Mouse (Mus musculus): ENCODE measurements at regions not wholly inside any gene's neighbourhood (a gene's known extent, or its start where the extent isn't known, plus 50 kb on each side); places are given as distances from the start of the nearest gene placed in this dataset.
A peak's percentile ranks its signal among the peaks of the same experiment; 100 is the strongest.
"Not testable (repeated sequence)": the region's sequence is repeated elsewhere in the genome, so short reads cannot be mapped to it uniquely, and the experiment has no call there.

DNA sequence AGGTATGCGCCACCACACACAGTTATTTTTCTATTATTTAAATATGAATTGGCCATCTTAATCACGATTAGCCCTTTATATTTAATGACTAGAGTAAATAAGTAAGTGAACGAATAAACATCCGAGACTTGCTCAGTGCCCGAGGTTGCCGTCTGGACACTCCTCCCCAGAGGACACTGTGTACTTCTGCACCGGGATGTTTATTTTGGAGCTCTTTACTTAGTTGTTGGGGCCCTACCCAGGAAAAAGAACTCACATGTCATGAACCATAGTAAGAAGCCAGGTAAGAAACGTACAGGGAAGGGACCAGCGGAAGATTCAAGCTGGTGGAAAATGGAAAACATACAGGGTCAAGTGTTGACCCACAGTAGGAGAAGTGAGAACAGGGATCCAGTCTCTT lies 89.0 kb downstream of the Akr1d1 start:
- DNase-seq: peak in 1 of 2 experiments; percentile 52

DNA sequence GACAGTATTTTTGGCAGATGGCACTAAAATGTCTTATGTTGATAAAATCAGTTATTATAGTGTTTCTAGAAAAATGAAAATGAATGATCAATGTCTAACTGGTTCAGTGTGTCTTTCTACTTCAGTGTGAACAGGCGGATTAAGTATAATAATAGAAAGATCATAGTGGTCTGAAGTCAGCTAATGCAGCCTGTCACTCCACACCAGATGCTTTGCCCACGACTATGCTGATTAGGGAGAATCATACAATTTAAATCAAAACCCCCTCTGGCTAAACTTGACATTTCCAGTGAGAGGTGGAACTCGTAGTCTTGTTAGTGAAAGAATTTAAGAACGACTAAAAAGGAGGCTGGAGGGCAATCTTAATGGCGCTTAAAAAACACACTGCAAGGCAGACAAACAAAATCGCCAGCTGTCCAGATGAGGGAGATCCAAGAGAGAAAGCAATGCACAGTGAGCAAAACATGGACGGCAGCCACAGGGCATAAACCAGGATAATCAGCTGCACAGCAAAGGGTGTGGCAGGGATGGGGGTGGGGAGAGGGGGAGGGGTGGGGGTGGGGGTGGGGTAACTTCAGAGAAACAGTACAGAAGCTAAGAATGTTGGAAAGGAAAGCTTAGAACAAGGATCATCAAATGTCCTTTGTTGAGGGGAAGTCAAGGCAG lies 91.5 kb downstream of the Akr1d1 start:
- no peak for DNase-seq

DNA sequence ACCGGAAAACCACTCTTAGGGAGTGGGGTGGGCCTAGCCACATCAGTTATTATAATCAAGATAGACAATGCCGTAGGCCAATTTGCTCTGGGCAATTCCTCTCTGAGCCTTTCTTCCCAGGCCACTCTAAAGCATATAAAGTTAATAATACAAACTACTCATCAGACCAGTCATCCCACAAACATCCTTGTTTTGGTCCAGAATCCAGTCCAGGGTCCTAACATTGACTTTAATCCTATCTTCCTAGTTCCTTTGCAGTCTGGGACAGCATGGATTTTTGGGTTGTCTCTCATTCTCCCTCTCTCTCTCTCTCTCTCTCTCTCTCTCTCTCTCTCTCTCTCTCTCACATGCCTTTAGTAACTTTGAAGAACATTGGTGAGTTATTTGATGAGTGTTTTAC lies 92.3 kb downstream of the Akr1d1 start:
- DNase-seq: no peak

DNA sequence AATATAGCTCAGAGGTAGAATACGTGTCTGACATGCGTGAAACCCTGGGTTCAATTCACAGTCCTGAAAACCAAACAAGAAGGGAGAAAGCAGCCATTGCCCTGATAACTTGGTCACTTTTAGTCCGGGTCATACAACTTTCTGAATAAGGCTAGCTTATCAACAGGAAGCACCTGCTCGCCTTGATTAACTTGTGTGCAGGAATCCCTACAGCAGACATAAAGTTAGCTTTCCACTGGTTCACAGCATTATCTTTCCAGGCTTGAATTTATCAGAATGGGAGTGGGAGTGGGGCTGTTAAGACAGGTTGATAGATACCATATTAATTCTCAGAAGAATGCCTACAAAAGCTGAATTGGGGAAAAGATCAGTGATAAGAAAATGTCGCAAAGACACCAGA lies 97.2 kb downstream of the Akr1d1 start:
- DNase-seq: peak; percentile 49 to 77

DNA sequence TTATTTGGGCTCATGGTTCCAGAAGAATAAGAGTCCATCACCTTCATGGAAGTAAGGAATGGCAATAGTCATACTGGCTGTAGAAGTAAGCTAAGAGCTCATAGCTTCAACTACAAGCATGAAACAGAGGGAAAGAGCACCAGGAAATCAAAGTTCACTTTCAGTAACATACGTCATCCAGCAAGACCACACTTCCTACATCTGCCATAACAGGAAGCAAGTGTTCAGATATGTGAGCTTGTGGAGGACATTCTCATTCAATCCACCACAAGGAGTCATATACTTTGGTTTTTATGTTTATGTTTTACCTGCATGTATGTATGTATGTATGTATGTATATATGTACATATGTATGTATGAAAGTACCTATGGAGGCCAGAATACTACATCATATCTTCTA lies 104.0 kb downstream of the Akr1d1 start:
- DNase-seq: no peak

DNA sequence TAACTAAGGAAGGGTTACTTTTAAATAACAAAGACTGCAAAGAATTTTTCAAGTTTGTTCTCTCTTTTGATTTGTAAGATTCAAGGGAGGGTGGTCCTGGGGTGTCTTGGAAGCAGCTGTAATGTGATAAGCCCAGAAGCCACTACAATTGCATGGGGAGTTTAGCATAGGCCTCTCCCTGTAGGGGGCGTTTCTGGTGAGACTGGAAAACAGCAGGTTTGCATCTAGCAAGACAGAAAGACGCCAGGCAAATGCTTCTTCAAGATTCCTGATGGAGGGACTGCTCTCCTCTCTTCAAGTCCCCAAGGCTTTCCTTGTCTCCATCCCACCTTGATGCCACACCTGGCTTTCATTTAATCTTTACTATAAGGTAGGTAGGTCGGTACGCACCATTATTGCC lies 112.1 kb downstream of the Akr1d1 start:
- DNase-seq: no peak

DNA sequence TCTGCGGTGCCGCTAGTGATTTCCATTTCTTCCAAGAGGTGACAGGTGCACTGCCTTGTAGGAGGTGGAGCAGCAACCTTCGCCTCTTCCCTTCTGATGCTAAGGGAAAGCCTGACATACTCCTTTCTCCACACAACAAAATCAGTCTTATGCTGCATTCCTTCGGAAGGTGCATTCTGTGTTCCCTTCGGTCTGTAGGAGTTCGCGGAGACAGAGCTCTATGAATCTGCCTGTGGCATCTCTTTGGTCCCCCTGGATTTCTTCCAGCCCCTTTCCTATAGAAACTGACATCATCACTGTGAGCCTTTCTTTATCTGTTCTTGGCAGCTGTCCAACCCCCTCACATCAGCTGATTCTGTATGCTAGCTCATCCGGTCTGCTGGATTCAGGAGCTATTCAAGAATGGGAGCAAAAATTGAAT lies 112.7 kb downstream of the Akr1d1 start:
- DNase-seq: peak in 1 of 2 experiments; percentile 5

DNA sequence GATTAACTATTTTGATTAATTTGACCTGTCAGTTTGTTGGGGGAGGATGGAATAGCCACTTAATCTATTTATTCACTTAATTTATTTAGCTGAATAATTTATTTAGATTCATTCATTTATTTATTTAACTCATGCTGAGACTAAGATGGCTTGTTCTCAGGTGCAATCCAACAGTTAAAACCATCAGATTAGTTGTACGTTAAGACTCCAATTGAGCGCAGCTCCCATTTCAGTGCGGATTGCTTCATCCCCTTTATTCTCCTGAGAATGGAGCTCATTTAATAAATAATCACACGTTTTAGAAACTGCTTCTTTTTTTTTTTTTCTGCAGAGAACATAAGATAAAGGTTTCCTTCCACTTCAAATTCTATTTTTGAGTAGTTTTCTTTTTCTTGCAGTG lies 113.2 kb downstream of the Akr1d1 start:
- DNase-seq: no peak

DNA sequence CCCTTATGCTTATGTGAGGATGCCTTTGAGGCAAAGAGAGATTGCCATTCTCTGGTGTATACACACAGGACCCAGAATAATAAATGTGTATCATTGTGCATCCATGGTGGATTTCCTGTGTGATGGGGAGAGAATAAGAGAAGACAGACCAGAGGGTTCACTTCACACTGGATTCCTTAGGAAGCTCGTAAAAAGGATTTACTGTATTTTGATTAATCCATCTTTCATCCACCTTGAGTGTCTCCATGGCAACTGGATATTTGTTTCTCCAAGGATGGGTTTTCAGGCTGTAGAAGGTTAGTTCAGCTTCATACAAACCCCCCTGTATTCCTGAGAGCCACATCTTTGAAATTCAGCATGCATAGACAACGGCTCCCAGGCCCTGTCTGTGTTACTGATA lies 113.7 kb downstream of the Akr1d1 start:
- DNase-seq: no peak

DNA sequence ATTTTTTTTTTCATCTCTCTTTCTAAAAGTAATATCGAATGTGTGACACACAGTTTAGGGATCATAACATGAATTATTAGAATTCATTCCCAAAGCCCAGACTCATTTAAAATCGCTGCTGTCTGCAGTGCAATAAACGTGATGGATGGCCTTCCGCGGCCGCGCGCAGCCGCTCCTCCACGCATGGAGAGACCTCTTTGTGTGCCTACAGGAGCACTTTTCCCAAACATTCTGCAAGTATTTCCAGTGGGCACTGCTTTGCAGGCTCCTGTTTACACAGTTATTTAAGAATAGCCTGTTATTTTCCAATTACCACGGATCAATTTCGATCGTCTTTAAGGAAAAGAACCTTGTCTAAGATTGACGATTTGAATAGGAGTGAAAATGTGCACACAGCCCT lies 115.6 kb downstream of the Akr1d1 start:
- no peak for DNase-seq

DNA sequence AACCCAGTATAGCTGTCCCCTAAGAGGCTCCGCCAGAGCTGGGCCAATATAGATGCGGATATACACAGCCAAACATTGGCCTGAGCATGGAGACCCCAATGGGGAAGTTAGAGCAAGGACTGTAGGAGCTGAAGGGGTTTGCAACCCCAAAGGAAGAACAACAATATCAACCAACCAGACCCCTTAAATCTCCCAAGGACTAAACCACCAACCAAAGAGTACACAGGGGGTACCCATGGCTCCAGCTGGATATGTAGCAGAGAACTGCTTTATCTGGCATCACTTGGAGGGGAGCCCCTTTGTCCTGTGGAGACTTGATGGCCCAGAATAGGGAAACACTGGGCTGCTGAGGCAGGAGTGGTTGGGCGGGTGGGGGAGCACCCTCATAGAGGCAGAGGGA lies 127.3 kb downstream of the Akr1d1 start:
- not testable (repeated sequence) for DNase-seq

DNA sequence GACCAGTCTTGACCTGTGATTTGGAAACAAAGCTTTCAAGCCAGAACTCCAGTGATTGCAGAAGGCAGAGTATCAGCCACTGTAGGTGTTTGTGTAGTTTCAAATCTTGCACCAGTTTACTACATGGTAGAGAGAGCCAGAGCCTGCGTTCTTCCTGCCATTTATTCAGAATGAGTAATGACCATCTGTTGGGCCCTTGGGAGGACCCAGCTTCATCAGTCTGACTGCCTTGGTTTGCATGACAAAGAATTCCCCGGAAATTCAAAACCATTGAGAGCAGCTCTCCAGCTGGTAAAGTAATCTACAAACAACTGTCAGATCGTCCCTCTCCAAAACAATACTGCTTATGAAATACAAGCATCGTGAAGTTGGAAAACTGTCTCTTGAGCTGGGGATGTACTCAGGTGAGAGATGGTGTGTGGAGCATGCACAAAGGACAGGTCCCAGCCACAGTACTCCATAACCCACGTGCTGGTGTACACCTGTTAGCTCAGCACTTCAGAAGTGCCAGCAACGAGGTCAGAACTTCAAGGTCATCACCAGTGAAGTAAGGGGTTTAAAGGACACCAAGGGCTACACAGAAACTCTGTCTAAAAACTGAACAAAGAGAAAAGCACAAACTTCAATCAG lies 128.2 kb downstream of the Akr1d1 start:
- peak; percentile 4 to 22 for DNase-seq

DNA sequence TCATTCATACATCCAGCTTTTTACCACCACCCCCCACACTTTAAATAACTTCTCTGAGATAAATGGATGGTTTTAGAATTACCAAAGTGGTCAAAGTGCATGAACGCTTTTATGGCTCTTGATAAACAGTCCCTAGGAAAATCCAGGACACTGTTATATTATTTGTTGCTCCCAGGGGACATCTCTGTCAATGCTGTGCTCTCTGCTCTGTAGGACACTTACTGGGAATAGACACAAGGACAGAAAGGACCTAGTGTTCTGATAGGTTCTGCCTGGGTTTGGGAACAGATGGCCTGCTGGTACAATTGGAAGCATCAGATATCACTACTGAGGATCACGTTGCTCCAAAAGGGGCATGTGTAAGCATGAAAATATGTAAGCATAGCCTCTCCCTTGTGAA lies 132.8 kb downstream of the Akr1d1 start:
- DNase-seq: no peak

DNA sequence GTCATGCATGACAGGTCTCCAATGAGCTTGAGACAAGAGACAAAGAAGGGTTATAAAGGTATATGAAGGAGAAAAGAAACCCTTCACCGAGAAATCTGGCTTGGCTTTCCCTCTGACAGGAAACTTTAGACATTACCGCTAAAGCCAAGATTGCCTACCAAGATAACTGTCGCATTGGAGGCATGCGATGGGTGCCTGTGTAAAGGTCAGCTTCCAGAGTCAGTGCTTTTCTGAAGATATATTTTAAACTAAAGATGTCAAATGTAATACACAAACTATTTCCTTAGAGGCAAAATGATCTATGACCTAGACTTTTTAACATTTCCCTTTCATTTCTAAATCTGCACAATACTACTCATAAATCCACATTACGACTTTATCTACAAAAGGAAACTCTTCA lies 135.6 kb downstream of the Akr1d1 start:
- no peak for DNase-seq

DNA sequence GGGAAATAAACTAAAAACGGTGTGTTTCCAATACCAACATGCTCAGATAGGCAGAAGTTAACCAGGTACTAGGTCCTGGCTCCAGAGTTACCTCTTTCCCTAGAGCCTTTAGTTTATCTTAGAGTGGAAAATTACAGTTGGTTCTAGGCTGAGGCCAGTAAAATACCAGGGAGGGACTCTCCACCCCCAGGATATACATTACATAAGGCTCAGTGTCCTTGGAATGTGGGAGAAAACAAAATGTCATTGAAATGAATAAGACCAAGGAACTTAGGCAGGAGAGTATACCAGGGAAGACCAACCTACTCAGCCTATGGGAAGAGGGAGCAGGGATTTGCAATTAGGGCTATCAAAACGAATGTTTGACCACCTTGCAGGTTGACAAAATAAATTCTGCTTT lies 139.4 kb downstream of the Akr1d1 start:
- DNase-seq: no peak

DNA sequence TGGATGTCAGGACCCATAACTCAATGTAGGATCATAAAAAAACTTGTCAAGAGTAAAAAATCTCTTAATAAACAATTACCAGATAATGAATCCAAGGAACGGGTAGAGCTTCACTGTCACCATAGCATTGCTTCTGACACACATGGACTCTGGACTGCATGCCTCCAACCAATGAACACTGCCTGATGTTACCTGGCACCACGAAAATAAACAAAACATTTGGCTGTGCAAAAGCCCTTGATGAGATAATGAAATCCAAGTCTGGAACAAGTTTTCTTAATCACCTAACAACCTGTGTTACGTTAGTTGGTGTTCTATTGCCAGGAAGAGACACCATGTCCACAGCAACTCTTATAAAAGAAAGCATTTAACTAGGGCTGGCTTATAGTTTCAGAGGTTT lies 140.7 kb downstream of the Akr1d1 start:
- no peak for DNase-seq

DNA sequence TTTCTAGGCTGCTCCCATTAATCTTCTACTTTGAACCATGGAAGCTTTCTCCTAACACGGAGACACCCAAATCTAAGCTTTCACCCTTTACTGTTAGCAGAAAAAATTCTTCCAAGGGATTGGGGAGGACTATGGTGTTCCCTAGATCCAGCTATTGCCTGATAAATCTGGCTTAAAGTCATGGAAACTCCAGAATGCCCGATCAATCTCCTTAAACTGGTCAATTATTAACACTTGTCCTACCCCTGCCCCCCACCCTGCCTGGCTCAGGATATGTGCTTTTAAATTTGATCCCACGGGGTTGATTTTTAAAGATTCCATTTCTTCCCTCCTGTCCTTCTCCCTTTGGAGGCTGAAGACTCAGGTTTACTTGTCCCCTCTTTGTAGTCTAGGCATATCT lies 149.9 kb downstream of the Akr1d1 start:
- DNase-seq: no peak

DNA sequence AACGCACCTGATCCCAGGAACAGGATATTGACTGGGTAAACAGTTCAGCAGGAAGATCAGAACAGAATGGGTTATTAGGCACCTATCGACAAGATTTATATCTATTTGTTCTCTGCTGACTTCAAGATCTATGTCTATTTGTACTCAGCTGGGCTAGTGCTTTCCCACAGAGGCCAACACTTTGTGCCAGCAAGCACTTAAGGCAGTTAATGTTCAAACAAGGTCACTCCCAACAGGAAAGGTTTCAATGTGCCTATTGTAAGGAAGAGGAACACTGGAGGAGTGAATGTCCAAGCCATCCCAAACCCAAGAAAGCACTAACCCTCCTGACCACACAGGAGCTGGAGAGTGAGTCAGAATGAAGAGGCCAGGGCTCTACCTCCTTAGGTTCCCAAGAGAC lies 151.4 kb downstream of the Akr1d1 start:
- DNase-seq: not testable (repeated sequence)

DNA sequence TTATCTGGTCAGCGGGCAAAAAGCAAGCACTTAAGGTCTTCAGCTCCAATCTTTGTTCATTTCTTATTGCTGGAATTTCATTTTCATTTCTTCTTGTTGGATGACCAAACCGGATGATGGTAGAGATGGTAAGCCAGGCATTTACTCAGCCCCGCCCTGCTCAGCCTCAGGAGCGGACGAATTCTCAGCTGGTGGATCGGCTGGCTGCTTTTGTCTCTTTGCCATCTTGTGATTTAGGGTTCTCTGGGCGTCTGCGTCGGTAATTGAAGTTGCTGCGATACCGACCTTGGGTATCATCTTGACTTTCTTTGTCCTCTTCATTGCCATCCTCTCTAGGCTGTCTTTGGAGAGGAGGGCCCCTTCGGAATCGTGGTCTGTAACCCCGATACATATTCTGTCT lies 156.1 kb downstream of the Akr1d1 start:
- DNase-seq: no peak

DNA sequence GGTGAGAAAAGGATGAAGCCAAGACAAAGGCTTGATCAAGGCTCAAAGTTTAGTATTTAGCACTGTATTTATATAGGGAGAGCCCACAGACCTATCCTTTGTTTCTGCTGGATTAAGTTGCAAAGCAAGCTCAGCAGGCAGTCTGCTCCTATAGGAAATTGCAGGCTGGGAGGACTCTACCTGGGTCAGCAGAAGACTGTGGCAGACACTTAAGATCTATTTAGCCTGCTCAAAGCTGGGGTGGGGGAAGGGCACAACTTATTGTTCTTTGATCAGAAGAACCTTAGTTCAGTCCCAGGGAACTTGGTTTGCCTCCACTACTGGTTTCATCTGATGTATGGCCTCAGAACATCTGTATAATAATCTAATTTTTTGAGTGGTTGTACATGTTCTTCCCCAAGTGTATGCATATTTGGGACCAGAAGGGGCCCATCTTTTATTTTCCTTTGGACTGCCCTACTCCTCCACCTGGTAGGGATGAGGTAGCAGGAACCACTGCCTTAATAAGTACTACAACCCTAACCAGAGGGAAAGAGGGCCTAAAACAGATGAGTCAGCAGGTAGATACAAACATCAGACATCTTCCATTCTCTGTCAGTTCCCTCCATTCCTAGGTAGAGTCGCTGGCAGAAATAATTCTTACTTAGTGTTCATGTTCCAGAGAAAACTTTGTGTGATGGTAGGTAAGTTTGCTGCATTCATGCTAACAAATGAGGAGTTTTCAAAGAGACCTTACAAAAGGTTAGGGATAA lies 159.1 kb downstream of the Akr1d1 start:
- no peak for DNase-seq

DNA sequence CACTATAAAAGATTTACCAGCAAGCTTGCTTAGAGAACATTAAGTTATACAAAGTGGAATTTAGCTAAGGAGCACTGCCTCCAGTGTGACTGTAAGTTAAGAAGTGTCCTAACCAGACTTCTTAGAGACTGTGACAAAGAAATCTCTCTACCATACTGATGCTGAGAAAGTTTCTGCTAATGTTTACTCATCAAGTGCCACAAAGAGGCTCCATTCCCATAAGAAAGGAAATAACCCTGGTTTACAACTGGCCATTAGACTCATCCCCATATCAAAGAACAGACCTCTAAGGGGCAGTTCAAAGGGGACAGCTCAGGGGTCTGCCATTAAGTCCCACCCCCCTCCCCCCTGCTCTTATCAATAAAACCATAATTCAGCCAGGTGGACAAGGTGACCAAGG lies 159.7 kb downstream of the Akr1d1 start:
- DNase-seq: no peak

DNA sequence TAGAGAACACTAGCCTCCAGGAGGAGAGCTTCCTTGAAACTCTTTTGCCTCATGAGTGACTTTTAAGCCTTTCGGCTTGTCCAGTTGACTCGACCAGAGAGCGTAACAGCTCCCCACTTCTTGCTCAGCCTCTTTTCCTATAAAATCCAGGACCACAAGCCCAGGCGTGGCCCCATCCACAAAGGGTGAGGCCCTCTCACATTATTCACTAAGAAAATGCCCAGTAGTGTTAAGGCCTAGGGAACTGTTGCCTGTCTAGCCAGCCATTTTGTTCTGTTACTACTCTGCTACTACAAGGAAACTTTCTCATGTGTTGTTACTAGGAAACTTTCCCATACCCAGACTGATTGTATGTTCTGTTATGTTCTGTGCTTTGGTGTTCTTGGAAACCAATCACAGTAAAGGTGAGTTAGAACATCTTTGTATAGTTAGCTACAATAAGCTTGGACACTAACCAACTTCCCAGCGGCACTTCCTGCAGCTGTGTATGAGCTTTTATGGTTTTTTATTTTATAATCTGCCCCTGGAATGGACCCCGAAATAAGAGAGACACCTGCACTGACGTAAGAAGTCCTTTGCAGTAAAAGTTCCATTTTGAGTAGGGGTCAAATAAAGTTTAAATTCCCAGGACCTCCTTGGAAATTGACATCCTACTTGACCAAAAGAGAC lies 162.1 kb downstream of the Akr1d1 start:
- DNase-seq: no peak

DNA sequence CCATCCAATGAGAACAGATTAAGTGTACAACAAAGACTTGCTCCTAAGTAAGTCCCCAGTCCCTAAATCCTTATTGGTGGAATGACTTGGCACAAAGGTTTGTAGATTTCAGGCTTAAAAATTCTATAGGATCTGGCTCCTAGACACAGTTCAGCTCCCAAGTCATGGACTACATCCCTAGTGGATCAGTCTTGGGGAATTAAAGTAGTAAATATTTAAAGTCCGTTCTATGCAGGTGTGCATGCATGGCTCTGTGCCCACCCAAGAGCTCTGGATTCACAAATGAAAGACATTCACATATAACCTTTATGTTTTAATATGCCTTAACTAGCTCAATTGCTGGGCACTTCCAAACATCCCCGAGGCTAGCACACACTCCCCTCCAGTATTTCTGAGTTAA lies 162.8 kb downstream of the Akr1d1 start:
- DNase-seq: no peak

All from heart, adult 18-20 months (tissue).